Mouse (Mus musculus): ENCODE data around the gene Zbtb3. TPM values are rescaled to one million over a fixed set of nuclear protein-coding genes. Genes with fewer than 3 reads are reported as not detected.

Gene Zbtb3
- polyA plus RNA-seq, 1 experiment = 3.6 TPM

DNA sequence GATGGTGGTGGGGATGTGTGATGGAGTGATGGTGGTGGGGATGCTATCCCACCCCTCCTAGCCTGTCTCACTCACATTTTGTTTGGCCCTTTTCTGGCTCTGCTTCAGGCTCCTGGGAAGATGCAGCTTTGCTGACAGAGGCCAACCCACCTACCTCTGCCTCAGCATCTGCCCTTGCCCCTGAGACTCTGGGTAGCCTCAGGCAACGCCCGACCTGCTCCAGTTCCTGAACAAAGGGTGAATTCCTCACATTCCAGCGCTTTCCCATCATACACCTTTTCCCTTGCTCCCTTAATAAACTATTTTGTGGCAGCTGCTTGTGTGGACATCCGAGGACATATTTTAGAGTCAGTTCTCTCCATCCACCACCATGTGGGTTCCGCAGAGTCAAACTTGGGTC, 46.0 kb downstream of the Zbtb3 start:
- Histone ChIP-seq H3K79me2 (ENCODE audit: control insufficient read depth, insufficient read depth) (no peaks in the 10 kb centered on the region), H3ac (ENCODE audit: control insufficient read depth, insufficient read length, low read depth) (no peak overlapping the region), H3K79me3 (ENCODE audit: low read depth) (no peaks in the 10 kb centered on the region), H3K27me3 (ENCODE audit: control insufficient read depth, insufficient read depth, insufficient read length) (no peaks in the 10 kb centered on the region), H3K36me3 (ENCODE audit: control insufficient read depth, insufficient read depth) (peaks cover 37% of the 10 kb centered on the region), H3K4me3 (ENCODE audit: insufficient read depth, poor library complexity, severe bottlenecking) (no peak overlapping the region)
- TF ChIP-seq CTCF (IDR thresholded peaks at IDR 0.05; ENCODE audit: control insufficient read depth, insufficient read depth, insufficient read length) (no peak), CEBPB (IDR thresholded peaks at IDR 0.05; ENCODE audit: low read depth) (no peak), FOSL1 (IDR thresholded peaks at IDR 0.05; ENCODE audit: insufficient read depth, low read length, poor library complexity, severe bottlenecking) (no peak), MYOD1 (IDR thresholded peaks at IDR 0.05; ENCODE audit: control insufficient read depth, insufficient read length, low read depth) (no peak), USF1 (IDR thresholded peaks at IDR 0.05; ENCODE audit: low read depth) (no peak), MAX (IDR thresholded peaks at IDR 0.05) (no peak)

DNA sequence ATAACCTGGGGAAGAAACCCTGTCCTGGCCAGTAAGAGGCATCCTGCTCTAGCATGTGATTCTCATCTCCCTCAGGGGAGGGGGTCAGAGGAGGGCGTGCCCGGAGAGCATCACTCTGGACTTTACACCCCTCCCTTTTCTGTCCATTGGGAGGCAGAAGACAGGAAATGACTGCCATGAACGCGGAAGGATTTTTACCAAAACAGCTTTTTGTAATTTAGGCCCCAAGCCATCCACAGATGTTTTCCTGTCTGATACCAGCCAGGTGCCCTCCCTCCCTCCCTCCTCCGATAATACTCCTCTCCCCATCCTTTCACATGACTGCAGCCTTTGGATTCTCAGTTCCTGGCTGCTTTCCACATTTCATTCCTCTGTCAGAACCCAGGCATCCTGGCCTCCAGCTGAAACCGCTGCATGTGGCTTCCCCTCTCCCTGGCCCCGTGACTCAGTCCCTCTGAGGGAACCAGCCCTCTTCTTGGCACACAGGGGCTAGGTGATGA, 48.1 kb downstream of the Zbtb3 start, which contains the start of gene Lrrn4cl:
Gene Lrrn4cl (plus strand): TSS at position 367 of the 500 bp plus-strand sequence.
- H3K79me3 ChIP-seq (ENCODE audit: low read depth) = no peaks in the 10 kb centered on the region
- H3K4me3 ChIP-seq (ENCODE audit: insufficient read depth, poor library complexity, severe bottlenecking) = no peak within 1 kb of the TSS
- no peak within 1 kb of the TSS for H3ac ChIP-seq (ENCODE audit: control insufficient read depth, insufficient read length, low read depth)
- H3K27me3 ChIP-seq (ENCODE audit: control insufficient read depth, insufficient read depth, insufficient read length) = no peaks in the 10 kb centered on the region
- H3K36me3 ChIP-seq (ENCODE audit: control insufficient read depth, insufficient read depth) = peaks cover 31% of the 10 kb centered on the region
- H3K79me2 ChIP-seq (ENCODE audit: control insufficient read depth, insufficient read depth) = no peaks in the 10 kb centered on the region
- TF ChIP-seq USF1 (IDR thresholded peaks at IDR 0.05; ENCODE audit: low read depth) (peak; percentile 43), MYOG (IDR thresholded peaks at IDR 0.05; ENCODE audit: control insufficient read depth, extremely low read depth, insufficient read length) (no peak)

DNA sequence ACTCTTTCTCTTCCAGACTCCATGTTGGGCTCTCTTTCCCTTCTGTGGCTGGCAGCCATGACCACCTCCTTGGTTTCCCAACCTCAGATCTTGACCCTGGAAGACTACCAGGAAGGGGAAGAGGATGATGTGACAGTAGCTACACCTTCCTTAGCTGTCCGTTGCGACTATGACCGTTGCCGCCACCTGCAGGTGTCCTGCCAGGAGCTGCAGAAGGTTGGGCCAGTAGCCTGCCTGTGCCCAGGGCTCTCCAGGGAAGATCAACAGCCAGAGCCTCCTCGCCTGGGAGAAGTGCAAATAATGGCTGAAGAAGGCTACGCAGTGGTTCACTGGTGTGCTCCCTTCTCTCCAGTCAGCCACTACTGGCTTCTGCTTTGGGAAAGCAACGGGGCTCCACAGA, 49.3 kb downstream of the Zbtb3 start:
- Histone ChIP-seq H3K79me2 (ENCODE audit: control insufficient read depth, insufficient read depth) (no peaks in the 10 kb centered on the region), H3K36me3 (ENCODE audit: control insufficient read depth, insufficient read depth) (peaks cover 19% of the 10 kb centered on the region), H3ac (ENCODE audit: control insufficient read depth, insufficient read length, low read depth) (no peak overlapping the region), H3K4me3 (ENCODE audit: insufficient read depth, poor library complexity, severe bottlenecking) (no peak overlapping the region), H3K27me3 (ENCODE audit: control insufficient read depth, insufficient read depth, insufficient read length) (no peaks in the 10 kb centered on the region), H3K79me3 (ENCODE audit: low read depth) (no peaks in the 10 kb centered on the region)
- no peak for TF ChIP-seq MYOG (IDR thresholded peaks at IDR 0.05; ENCODE audit: control insufficient read depth, extremely low read depth, insufficient read length)
- TF ChIP-seq MAX (IDR thresholded peaks at IDR 0.05) = no peak
- TF ChIP-seq FOSL1 (IDR thresholded peaks at IDR 0.05; ENCODE audit: insufficient read depth, low read length, poor library complexity, severe bottlenecking) = no peak
- TF ChIP-seq MYOD1 (IDR thresholded peaks at IDR 0.05; ENCODE audit: control insufficient read depth, insufficient read length, low read depth) = no peak
- no peak for TF ChIP-seq CEBPB (IDR thresholded peaks at IDR 0.05; ENCODE audit: low read depth)
- no peak for TF ChIP-seq CTCF (IDR thresholded peaks at IDR 0.05; ENCODE audit: control insufficient read depth, insufficient read depth, insufficient read length)
- no peak for TF ChIP-seq USF1 (IDR thresholded peaks at IDR 0.05; ENCODE audit: low read depth)

GRCm38 (mm10) chr19:8852236-8852928, 50.0 kb downstream of the Zbtb3 start:
- no peaks in the 10 kb centered on the region for H3K27me3 ChIP-seq (ENCODE audit: control insufficient read depth, insufficient read depth, insufficient read length)
- peaks cover 11% of the 10 kb centered on the region for H3K36me3 ChIP-seq (ENCODE audit: control insufficient read depth, insufficient read depth)
- H3K79me2 ChIP-seq (ENCODE audit: control insufficient read depth, insufficient read depth) = no peaks in the 10 kb centered on the region
- H3ac ChIP-seq (ENCODE audit: control insufficient read depth, insufficient read length, low read depth) = no peak overlapping the region
- no peaks in the 10 kb centered on the region for H3K79me3 ChIP-seq (ENCODE audit: low read depth)
- no peak overlapping the region for H3K4me3 ChIP-seq (ENCODE audit: insufficient read depth, poor library complexity, severe bottlenecking)
- no peak for TF ChIP-seq MYOD1 (IDR thresholded peaks at IDR 0.05; ENCODE audit: control insufficient read depth, insufficient read length, low read depth)
- TF ChIP-seq CEBPB (IDR thresholded peaks at IDR 0.05; ENCODE audit: low read depth) = no peak
- no peak for TF ChIP-seq MYOG (IDR thresholded peaks at IDR 0.05; ENCODE audit: control insufficient read depth, extremely low read depth, insufficient read length)
- TF ChIP-seq FOSL1 (IDR thresholded peaks at IDR 0.05; ENCODE audit: insufficient read depth, low read length, poor library complexity, severe bottlenecking) = no peak
- TF ChIP-seq CTCF (IDR thresholded peaks at IDR 0.05; ENCODE audit: control insufficient read depth, insufficient read depth, insufficient read length) = no peak
- no peak for TF ChIP-seq USF1 (IDR thresholded peaks at IDR 0.05; ENCODE audit: low read depth)
- TF ChIP-seq MAX (IDR thresholded peaks at IDR 0.05) = no peak

DNA sequence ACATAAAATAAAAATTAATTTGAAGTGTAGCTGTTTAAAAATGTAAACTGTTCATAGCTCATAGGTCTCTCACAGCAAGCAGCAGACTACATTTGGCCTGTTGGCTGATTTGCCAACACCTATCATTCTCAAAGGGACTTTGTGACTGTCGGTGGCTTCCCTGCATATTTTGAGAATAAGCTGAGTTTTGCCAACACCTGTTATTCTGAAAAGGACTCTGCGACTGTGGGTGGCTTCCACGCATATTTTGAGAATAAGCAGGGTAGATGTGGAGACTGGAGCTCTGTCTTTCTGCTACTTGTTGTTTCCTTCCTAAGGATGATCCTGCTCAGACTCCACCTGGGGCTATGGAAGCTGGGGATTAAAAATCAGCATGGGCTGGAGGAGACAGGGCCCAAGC, 50.8 kb downstream of the Zbtb3 start:
- Histone ChIP-seq H3K79me3 (ENCODE audit: low read depth) (no peaks in the 10 kb centered on the region), H3K27me3 (ENCODE audit: control insufficient read depth, insufficient read depth, insufficient read length) (no peaks in the 10 kb centered on the region)
- TF ChIP-seq MAX (IDR thresholded peaks at IDR 0.05) = no peak

More for the DNA sequence above, 50.8 kb downstream of the Zbtb3 start:
- no peaks in the 10 kb centered on the region for H3K79me2 ChIP-seq (ENCODE audit: control insufficient read depth, insufficient read depth)
- no peak overlapping the region for H3K4me3 ChIP-seq (ENCODE audit: insufficient read depth, poor library complexity, severe bottlenecking)
- no peak overlapping the region for H3ac ChIP-seq (ENCODE audit: control insufficient read depth, insufficient read length, low read depth)
- peaks cover 7% of the 10 kb centered on the region for H3K36me3 ChIP-seq (ENCODE audit: control insufficient read depth, insufficient read depth)

Other genes starting within 250 kb of the Zbtb3 start
- not detected for gene Slc22a8, start 211.3 kb upstream of the Zbtb3 start, polyA plus RNA-seq (2012; fragmentation: generic; extraction: Trizol)
- gene Slc22a6, start 184.5 kb upstream of the Zbtb3 start, polyA plus RNA-seq (2012; fragmentation: generic; extraction: Trizol) = not detected
- gene Chrm1, start 138.8 kb upstream of the Zbtb3 start, polyA plus RNA-seq (2012; fragmentation: generic; extraction: Trizol) = not detected
- 207 TPM for gene Slc3a2, start 79.2 kb upstream of the Zbtb3 start, polyA plus RNA-seq (2012; fragmentation: generic; extraction: Trizol)
- gene Wdr74, start 66.7 kb upstream of the Zbtb3 start, polyA plus RNA-seq (2012; fragmentation: generic; extraction: Trizol) = 116 TPM
- gene 1700092M07Rik, start 61.8 kb upstream of the Zbtb3 start, polyA plus RNA-seq (2012; fragmentation: generic; extraction: Trizol) = 1.7 TPM
- 32.9 TPM for gene Stx5a, start 61.1 kb upstream of the Zbtb3 start, polyA plus RNA-seq (2012; fragmentation: generic; extraction: Trizol)
- gene Nxf1, start 45.5 kb upstream of the Zbtb3 start, polyA plus RNA-seq (2012; fragmentation: generic; extraction: Trizol) = 78.5 TPM
- gene Tmem223, start 31.6 kb upstream of the Zbtb3 start, polyA plus RNA-seq (2012; fragmentation: generic; extraction: Trizol) = 58.2 TPM
- gene Tmem179b, start 28.1 kb upstream of the Zbtb3 start, polyA plus RNA-seq (2012; fragmentation: generic; extraction: Trizol) = 28.7 TPM
- 28.5 TPM for gene Taf6l, start 16.1 kb upstream of the Zbtb3 start, polyA plus RNA-seq (2012; fragmentation: generic; extraction: Trizol)
- 178 TPM for gene Polr2g, start 4.0 kb upstream of the Zbtb3 start, polyA plus RNA-seq (2012; fragmentation: generic; extraction: Trizol)
- 17.7 TPM for gene Ttc9c, start 16.8 kb downstream of the Zbtb3 start, polyA plus RNA-seq (2012; fragmentation: generic; extraction: Trizol)
- gene Hnrnpul2, start 17.5 kb downstream of the Zbtb3 start, polyA plus RNA-seq (2012; fragmentation: generic; extraction: Trizol) = 45.5 TPM
- 0.54 TPM for gene AC129217.1, start 27.2 kb downstream of the Zbtb3 start, polyA plus RNA-seq (2012; fragmentation: generic; extraction: Trizol)
- 5.4 TPM for gene Bscl2, start 34.9 kb downstream of the Zbtb3 start, polyA plus RNA-seq (2012; fragmentation: generic; extraction: Trizol)
- gene Gng3, start 36.6 kb downstream of the Zbtb3 start, polyA plus RNA-seq (2012; fragmentation: generic; extraction: Trizol) = 0.20 TPM
- 0.25 TPM for gene Lrrn4cl, start 48.2 kb downstream of the Zbtb3 start, polyA plus RNA-seq (2012; fragmentation: generic; extraction: Trizol)
- 169 TPM for gene Ubxn1, start 68.9 kb downstream of the Zbtb3 start, polyA plus RNA-seq (2012; fragmentation: generic; extraction: Trizol)
- 34.4 TPM for gene Uqcc3, start 78.4 kb downstream of the Zbtb3 start, polyA plus RNA-seq (2012; fragmentation: generic; extraction: Trizol)
- gene Lbhd1, start 81.2 kb downstream of the Zbtb3 start, polyA plus RNA-seq (2012; fragmentation: generic; extraction: Trizol) = 8.6 TPM
- gene Gm49403, start 81.4 kb downstream of the Zbtb3 start, polyA plus RNA-seq (2012; fragmentation: generic; extraction: Trizol) = not detected
- 175 TPM for gene 1810009A15Rik, start 86.3 kb downstream of the Zbtb3 start, polyA plus RNA-seq (2012; fragmentation: generic; extraction: Trizol)
- gene Gm49416, start 86.4 kb downstream of the Zbtb3 start, polyA plus RNA-seq (2012; fragmentation: generic; extraction: Trizol) = 0.61 TPM
- gene Ints5, start 90.5 kb downstream of the Zbtb3 start, polyA plus RNA-seq (2012; fragmentation: generic; extraction: Trizol) = 48.0 TPM
- 117 TPM for gene Ganab, start 95.5 kb downstream of the Zbtb3 start, polyA plus RNA-seq (2012; fragmentation: generic; extraction: Trizol)
- 60.1 TPM for gene B3gat3, start 117.8 kb downstream of the Zbtb3 start, polyA plus RNA-seq (2012; fragmentation: generic; extraction: Trizol)
- 10.4 TPM for gene Rom1, start 126.8 kb downstream of the Zbtb3 start, polyA plus RNA-seq (2012; fragmentation: generic; extraction: Trizol)
- gene Eml3, start 127.0 kb downstream of the Zbtb3 start, polyA plus RNA-seq (2012; fragmentation: generic; extraction: Trizol) = 28.7 TPM
- gene Mta2, start 139.3 kb downstream of the Zbtb3 start, polyA plus RNA-seq (2012; fragmentation: generic; extraction: Trizol) = 109 TPM
- 24.2 TPM for gene Tut1, start 151.3 kb downstream of the Zbtb3 start, polyA plus RNA-seq (2012; fragmentation: generic; extraction: Trizol)
- gene Eef1g, start 164.5 kb downstream of the Zbtb3 start, polyA plus RNA-seq (2012; fragmentation: generic; extraction: Trizol) = 1,028 TPM
- 86.8 TPM for gene Ahnak, start 186.7 kb downstream of the Zbtb3 start, polyA plus RNA-seq (2012; fragmentation: generic; extraction: Trizol)